Mouse (Mus musculus): Measurements from ENCODE around the gene Nfu1. TPM values are rescaled to one million over a fixed set of nuclear protein-coding genes. Genes with fewer than 3 reads are reported as not detected.

Nfu1 gene
- 126 and 130 TPM in 2 replicates for polyA plus RNA-seq (2015; fragmentation: Nextera tagmentation; extraction: Ambion mirVana)

DNA sequence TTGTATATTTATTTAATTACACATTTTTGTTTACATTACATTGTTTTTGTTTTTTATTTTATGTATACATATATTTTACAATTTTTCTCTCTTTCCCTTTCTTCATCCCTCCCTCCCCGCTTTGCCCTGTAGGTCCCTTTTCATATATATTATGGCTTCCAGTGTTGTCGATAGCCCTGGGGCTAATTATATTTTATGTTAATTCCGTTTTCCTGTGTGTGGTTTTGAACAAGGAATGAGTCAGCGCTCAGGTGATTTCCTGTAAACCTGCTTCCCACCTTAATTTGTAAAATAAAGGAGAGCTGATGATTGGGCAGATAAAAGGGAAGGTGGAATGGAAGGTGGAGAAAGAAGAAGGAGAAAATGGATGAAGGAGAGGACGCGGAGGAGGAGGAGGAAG, at the start of gene Nfu1:
Nfu1 (plus strand) TSS at position 350 of the 400 bp plus-strand sequence.
- Histone ChIP-seq H3K9me3 (no peaks in the 10 kb centered on the region), H3K4me2 (peak within 1 kb of the TSS; percentile 66), H3K9ac (peak within 1 kb of the TSS; percentile 97), H3K4me3 (peak within 1 kb of the TSS; percentile 88), H3K27ac (peak within 1 kb of the TSS; percentile 89), H3K4me1 (replicated peaks) (peaks cover 18% of the 10 kb centered on the region), H3K27me3 (no peaks in the 10 kb centered on the region), H3K36me3 (peaks cover 10% of the 10 kb centered on the region)
- no peak for ATAC-seq (ENCODE audit: low FRiP score)
- 73% methylated on average over 6 of the region's 6 CpGs for WGBS

DNA sequence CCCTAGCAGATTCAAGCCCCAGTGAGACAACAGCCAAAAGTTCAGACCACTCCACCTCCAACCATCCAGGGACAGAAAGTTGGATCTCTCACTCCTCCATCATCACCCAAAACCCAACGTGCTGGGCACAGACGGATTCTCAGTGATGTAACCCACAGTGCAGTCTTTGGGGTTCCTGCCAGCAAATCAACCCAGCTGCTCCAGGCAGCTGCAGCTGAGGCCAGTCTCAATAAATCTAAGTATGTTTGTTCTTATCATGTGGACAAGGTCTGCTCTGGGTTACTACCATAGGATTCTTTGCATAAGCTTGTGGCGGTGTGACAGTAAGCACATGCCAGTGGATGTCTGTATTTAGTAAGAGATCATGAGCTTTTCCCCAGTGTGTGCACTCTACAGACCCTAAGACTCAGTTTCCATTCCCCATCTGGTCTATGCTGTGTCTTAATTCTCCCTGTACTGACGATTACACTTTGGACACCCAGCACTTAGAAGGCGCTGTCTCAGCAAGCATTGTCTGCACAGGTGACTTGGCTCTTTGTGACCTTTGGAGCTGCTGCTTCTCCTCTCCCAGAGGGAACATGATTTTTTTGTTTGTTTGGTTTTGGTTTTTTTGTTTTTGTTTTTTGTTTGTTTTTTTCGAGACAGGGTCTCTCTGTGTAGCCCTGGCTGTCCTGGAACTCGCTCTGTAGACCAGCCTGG, 44.9 kb upstream of the Nfu1 start:
- no peak overlapping the region for H3K4me2 ChIP-seq
- H3K9ac ChIP-seq: no peak overlapping the region
- H3K36me3 ChIP-seq: peaks cover 90% of the 10 kb centered on the region
- no peak overlapping the region for H3K4me3 ChIP-seq
- H3K27ac ChIP-seq: no peak overlapping the region
- H3K4me1 ChIP-seq (replicated peaks): no peaks in the 10 kb centered on the region
- H3K9me3 ChIP-seq: no peaks in the 10 kb centered on the region
- ATAC-seq (ENCODE audit: low FRiP score): no peak
- H3K27me3 ChIP-seq: no peaks in the 10 kb centered on the region
- WGBS: 94% methylated on average over 7 of the region's 7 CpGs

DNA sequence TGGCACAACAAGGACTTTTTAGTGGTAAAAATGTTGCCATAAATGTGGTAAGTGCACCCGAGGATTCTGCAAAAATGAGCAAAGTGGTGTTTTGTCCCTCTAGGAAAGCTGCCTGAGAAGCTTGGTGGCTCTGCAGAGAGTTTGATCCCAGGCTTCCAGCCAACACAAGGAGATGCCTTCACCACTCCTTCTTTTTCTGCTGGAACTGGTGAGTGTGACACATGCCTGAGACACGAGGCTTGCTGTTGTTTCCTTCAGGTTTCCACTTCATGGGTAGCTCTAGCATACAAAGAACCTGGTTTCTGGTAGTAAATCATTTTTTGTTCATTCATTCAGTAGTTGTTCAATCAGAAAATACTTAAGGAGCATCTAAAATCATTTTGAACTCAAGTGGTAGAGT, 41.9 kb upstream of the Nfu1 start:
- WGBS: 90% methylated on average over 2 of the region's 2 CpGs
- Histone ChIP-seq H3K4me1 (replicated peaks) (no peaks in the 10 kb centered on the region), H3K9me3 (no peaks in the 10 kb centered on the region), H3K9ac (no peak overlapping the region), H3K4me3 (no peak overlapping the region), H3K27ac (no peak overlapping the region), H3K27me3 (no peaks in the 10 kb centered on the region), H3K4me2 (no peak overlapping the region), H3K36me3 (peaks cover 90% of the 10 kb centered on the region)
- no peak for ATAC-seq (ENCODE audit: low FRiP score)

DNA sequence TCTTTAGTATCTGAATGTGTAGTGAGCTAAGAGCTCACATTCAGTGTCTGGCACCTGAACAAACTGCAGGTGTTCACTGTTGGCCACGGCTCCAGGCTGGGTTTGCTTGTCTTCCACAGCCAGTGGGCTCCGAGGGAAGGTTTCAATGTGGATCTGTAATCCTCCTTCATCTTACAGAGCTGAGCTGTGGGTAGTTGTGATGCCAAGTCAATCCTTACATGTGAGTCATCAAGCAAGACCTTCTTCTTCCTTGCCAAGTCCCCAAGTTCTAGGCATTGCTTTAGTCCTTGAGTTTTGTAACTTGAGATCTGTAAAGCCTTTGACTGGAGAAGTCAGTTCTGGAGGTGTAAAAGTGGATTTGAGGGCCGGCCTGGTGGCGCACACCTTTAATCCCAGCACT, 35.1 kb upstream of the Nfu1 start:
- Histone ChIP-seq H3K36me3 (peaks cover 73% of the 10 kb centered on the region), H3K9ac (no peak overlapping the region), H3K4me2 (no peak overlapping the region), H3K4me1 (replicated peaks) (no peaks in the 10 kb centered on the region), H3K27ac (no peak overlapping the region), H3K9me3 (no peaks in the 10 kb centered on the region), H3K4me3 (no peak overlapping the region), H3K27me3 (no peaks in the 10 kb centered on the region)
- no peak for ATAC-seq (ENCODE audit: low FRiP score)
- WGBS: 97% methylated on average over 4 of the region's 4 CpGs

DNA sequence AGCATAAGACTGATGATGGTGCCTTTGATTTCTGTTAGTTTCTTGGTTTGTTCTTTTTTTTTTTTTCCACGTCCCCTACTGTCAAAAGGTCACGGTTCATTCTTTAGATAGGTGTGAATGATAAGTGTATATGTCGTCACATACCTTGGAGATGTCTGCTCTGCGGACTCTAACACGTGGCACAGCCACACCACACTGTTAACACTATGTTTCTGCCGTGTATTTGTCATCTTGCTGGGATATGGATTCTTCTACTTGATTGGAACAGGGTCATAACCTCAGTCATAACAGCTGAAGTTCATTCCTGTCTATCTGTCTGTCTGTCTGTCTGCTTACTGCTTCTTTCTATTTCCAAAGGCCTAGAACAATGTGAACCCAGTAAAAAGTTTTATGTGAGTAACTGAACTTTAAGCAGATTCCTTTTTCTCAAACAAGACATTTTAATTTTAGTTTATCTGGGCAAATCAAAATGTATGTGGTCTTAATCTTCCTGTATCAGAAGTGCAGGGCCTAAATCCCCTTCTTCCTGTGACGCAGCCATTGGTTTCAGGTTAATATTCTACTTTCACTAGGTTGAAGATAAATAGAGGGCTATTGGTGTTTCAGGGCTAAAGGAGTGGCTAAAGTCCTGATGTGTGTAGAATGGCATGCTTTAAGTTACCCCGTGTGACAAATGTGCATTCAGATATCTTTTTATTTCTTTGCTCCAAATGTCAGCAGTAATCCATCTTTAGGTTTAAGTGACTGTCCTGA, 30.7 kb upstream of the Nfu1 start:
- no peak overlapping the region for H3K4me3 ChIP-seq
- peaks cover 55% of the 10 kb centered on the region for H3K36me3 ChIP-seq
- ATAC-seq (ENCODE audit: low FRiP score): no peak
- 86% methylated on average over 8 of the region's 8 CpGs for WGBS
- H3K27ac ChIP-seq: no peak overlapping the region
- H3K9me3 ChIP-seq: no peaks in the 10 kb centered on the region
- no peaks in the 10 kb centered on the region for H3K27me3 ChIP-seq
- H3K9ac ChIP-seq: no peak overlapping the region
- no peak overlapping the region for H3K4me2 ChIP-seq
- H3K4me1 ChIP-seq (replicated peaks): no peaks in the 10 kb centered on the region

DNA sequence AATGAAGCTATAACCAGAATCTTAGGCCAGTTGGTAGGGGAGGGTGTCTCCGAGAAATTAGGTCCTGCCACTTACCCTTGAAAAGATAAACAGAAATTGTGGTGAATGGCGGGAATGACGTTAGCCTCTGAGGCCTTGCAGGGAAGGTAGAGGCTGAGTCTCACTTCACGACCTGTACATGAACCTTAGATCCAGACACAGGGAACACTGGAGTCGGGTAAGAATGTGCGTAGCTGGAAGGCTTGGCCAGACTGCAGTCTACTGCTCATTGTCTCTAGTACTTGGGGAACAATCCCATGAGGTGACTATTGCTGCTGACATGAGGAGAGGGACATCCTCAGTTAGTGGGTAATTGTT, 30.1 kb upstream of the Nfu1 start:
- Histone ChIP-seq H3K4me3 (no peak overlapping the region), H3K36me3 (peaks cover 53% of the 10 kb centered on the region), H3K9me3 (no peaks in the 10 kb centered on the region), H3K4me1 (replicated peaks) (no peaks in the 10 kb centered on the region), H3K4me2 (no peak overlapping the region), H3K9ac (no peak overlapping the region), H3K27ac (no peak overlapping the region), H3K27me3 (no peaks in the 10 kb centered on the region)
- 85% methylated on average over 6 of the region's 6 CpGs for WGBS
- ATAC-seq (ENCODE audit: low FRiP score): no peak

DNA sequence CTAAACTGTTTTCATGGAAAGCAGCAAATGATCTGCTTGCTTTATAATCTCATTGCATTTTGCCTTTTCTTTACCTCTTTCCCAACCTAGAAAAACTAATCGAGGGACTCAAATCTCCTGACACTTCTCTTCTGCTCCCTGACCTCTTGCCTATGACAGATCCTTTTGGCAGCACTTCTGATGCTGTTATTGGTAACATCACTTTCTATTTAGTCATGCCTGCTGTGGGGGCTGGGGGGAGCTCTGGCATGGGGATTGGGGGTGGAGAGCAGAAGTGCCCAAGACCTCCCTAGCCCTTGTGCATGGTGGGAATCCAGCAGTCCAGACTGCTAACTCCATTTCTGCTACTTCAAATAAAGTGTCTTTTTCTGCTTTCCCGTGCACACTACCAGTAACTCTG, 27.8 kb upstream of the Nfu1 start:
- no peak overlapping the region for H3K4me3 ChIP-seq
- no peak overlapping the region for H3K9ac ChIP-seq
- H3K4me1 ChIP-seq (replicated peaks): no peaks in the 10 kb centered on the region
- H3K36me3 ChIP-seq: peaks cover 58% of the 10 kb centered on the region
- H3K9me3 ChIP-seq: no peaks in the 10 kb centered on the region
- 85% methylated on average over 2 of the region's 2 CpGs for WGBS
- no peak overlapping the region for H3K27ac ChIP-seq
- no peaks in the 10 kb centered on the region for H3K27me3 ChIP-seq
- ATAC-seq (ENCODE audit: low FRiP score): no peak
- no peak overlapping the region for H3K4me2 ChIP-seq

DNA sequence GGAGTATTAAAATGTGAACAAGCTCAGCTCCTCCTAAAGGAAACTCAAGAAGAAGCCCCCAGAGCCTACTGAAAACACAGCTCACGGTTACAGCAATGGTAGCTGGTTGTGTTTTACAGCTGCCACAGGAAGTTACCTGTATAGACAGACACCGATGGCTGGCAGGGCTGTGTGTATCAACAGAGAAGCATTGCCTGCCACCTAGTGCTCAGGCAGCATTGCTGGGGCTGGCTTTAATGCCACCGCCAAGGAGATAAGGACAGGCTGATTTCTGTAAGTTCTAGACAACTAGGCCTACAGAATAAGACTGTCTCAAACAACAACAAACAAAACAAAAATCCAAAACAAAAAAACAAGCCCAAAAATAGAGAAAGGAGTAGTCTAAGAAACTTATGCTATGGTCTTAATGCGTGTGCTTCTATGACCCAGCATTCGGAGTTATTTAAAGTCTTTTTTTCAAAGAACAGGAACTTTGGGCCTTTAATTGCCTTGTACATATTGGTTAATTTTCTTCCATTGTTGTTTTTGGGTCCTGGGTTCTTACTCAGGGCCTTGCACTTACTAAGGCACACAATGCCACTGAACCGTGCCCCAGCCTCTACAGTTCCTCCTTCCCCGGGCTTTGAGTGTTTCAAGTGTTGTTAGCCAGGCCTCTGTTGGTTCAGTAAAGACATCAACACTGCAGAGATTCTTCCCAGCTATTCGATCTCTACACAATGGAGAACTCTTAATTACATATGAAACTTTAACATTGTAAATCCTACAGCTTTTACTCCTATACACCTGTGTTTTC, 23.5 kb upstream of the Nfu1 start:
- 89% methylated on average over 8 of the region's 8 CpGs for WGBS
- H3K4me3 ChIP-seq: no peak overlapping the region
- no peak for ATAC-seq (ENCODE audit: low FRiP score)
- no peaks in the 10 kb centered on the region for H3K27me3 ChIP-seq
- H3K9me3 ChIP-seq: no peaks in the 10 kb centered on the region
- no peak overlapping the region for H3K27ac ChIP-seq
- H3K36me3 ChIP-seq: peaks cover 57% of the 10 kb centered on the region
- no peak overlapping the region for H3K9ac ChIP-seq
- no peaks in the 10 kb centered on the region for H3K4me1 ChIP-seq (replicated peaks)
- no peak overlapping the region for H3K4me2 ChIP-seq

DNA sequence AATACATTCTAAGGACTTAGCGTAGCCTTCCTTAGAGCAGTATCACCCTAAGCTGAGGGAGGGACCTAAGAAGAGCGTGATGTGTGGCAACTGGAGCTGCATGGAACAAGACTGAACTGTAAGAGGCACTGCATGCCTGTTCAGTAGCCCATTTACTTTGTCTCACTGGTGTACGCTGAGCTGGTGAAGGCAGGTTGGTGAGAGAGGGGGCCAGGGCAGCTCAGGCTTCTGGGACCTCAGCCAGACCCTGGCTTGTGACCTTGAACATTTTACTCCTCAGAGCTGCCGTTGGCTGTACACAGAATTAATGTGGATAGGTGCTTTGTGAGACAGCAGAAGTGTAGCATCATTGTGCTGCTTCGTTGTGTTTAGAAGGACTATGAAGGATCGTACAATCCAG, 19.5 kb upstream of the Nfu1 start:
- H3K9me3 ChIP-seq: no peaks in the 10 kb centered on the region
- no peak overlapping the region for H3K27ac ChIP-seq
- no peak overlapping the region for H3K9ac ChIP-seq
- no peaks in the 10 kb centered on the region for H3K4me1 ChIP-seq (replicated peaks)
- H3K4me3 ChIP-seq: no peak overlapping the region
- no peak for ATAC-seq (ENCODE audit: low FRiP score)
- no peak overlapping the region for H3K4me2 ChIP-seq
- WGBS: 92% methylated on average over 6 of the region's 6 CpGs
- peaks cover 35% of the 10 kb centered on the region for H3K36me3 ChIP-seq
- no peaks in the 10 kb centered on the region for H3K27me3 ChIP-seq

DNA sequence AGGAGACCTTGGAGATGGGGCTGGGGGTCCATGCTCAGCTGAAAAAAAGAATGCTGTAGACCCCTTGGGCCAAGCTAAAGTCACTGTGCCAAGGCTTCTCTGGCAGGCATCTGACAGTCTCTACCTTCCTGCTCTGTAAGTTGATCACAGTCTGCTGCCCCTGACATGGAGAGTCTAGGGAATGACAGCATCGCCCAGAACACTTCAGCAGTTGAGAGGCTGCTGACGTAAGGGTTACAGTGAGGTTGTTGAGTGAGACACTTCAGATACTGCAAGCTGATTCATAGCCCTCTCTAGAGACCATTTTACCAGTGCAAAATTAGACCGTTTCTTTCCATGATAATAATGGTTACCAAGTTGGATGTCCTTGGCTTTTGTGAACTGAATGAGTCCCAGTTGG, 18.0 kb upstream of the Nfu1 start:
- 92% methylated on average over 3 of the region's 3 CpGs for WGBS

DNA sequence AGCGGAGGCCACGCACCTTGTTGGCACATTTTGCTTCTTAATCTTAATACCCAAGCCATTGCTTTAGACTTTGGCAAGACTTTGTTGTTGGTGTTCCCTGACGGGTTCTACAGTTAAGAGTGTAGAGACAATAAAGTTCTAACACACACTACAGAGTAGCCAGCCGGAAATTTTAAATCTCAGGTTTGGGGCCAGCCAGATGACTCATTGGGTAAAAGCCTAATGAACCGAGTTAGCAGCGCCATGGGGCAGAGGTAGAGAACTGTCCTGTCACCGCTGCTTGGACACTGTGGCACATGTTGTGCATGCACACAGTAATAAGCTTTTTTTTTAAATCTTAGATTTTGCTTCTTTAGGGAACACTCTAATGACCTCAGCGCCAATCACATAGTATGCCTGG, 16.7 kb upstream of the Nfu1 start:
- H3K4me3 ChIP-seq: no peak overlapping the region
- no peak for ATAC-seq (ENCODE audit: low FRiP score)
- no peaks in the 10 kb centered on the region for H3K9me3 ChIP-seq
- H3K4me1 ChIP-seq (replicated peaks): no peaks in the 10 kb centered on the region
- no peak overlapping the region for H3K9ac ChIP-seq
- no peak overlapping the region for H3K27ac ChIP-seq
- no peak overlapping the region for H3K4me2 ChIP-seq
- peaks cover 35% of the 10 kb centered on the region for H3K36me3 ChIP-seq
- no peaks in the 10 kb centered on the region for H3K27me3 ChIP-seq
- WGBS: 96% methylated on average over 8 of the region's 8 CpGs

More for the DNA sequence above, 18.0 kb upstream of the Nfu1 start:
- Histone ChIP-seq H3K9me3 (no peaks in the 10 kb centered on the region), H3K4me3 (no peak overlapping the region), H3K36me3 (peaks cover 30% of the 10 kb centered on the region), H3K27ac (no peak overlapping the region), H3K4me2 (no peak overlapping the region), H3K4me1 (replicated peaks) (no peaks in the 10 kb centered on the region), H3K9ac (no peak overlapping the region), H3K27me3 (no peaks in the 10 kb centered on the region)
- ATAC-seq (ENCODE audit: low FRiP score): no peak

DNA sequence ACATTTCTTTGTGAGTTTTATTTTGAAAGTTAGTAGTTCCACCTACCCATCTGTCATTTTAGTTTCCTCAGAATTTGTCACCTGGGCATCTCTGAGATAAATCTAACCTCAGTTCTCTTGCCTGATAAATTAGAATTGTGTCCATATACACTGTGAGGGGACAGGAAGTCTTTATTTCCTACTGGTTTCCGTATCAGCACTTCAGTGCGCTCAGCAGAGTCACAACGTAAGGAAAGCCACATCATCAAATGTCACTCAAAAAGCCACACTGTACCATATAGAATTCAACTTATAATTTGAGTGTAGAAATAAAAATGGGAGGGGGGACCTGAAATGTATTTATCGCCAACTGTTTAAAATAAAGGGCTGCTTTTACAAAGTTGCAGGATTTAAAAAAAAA, 14.8 kb upstream of the Nfu1 start:
- no peaks in the 10 kb centered on the region for H3K4me1 ChIP-seq (replicated peaks)
- no peaks in the 10 kb centered on the region for H3K27me3 ChIP-seq
- no peak overlapping the region for H3K9ac ChIP-seq
- no peak overlapping the region for H3K4me2 ChIP-seq
- no peak overlapping the region for H3K27ac ChIP-seq
- 89% methylated on average over 4 of the region's 4 CpGs for WGBS
- no peak overlapping the region for H3K4me3 ChIP-seq
- ATAC-seq (ENCODE audit: low FRiP score): no peak
- H3K9me3 ChIP-seq: no peaks in the 10 kb centered on the region
- H3K36me3 ChIP-seq: peaks cover 33% of the 10 kb centered on the region
